Mouse (Mus musculus) kidney, postnatal 14 days (tissue): ENCODE data around the gene Gprc6a.

ENCODE experiments used
- DNase-seq: peaks from one replicate; pipeline ENCODE4 v3.0.0; 2022; ENCODE audit warnings: mixed read lengths

Gene Gprc6a

DNA sequence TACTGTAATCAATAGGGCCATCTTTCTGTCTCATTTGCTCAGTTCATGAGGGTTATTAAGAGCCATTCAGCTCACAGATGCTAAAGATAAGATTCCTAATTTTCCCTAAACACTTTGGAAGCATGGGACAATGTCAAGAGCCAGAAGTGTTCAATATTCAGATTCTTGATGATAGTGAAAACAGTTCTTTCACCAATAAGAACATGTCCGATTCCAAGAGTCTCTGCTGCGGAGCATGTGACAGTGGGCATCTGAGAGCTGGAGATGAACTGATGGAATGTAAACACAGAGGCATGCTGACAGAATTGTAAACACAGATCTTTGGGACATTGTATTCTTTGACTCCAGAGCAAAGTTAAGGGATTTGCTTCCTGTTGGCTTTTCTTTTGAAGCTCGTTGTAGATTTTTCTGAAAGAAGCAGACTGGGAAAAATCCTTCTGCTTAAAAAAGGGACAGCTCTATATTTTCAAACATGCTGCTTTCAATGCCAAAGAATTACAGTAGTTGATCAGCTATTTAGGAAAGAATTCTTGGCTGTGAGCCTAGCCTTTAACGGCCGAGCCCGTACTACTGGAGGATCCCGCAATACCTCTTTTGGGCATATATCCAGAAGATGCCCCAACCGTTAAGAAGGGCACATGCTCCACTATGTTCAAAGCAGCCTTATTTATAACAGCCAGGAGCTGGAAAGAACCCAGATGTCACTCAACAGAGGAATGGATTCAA lies at the start of gene Gprc6a:
TSS of gene Gprc6a (minus strand) at position 51 of the 726 bp plus-strand sequence.
- no peak for DNase-seq

- DNase-seq: no peak
Measured at GRCm38 (mm10) chr10:51678251-51678639, 47.0 kb upstream of the Gprc6a start.

- DNase-seq: peak; percentile 5
Measured at GRCm38 (mm10) chr10:51677548-51678250, 46.4 kb upstream of the Gprc6a start, which contains the start of gene Rfx6. Rfx6 (plus strand) TSS chr10:51677756.

DNA sequence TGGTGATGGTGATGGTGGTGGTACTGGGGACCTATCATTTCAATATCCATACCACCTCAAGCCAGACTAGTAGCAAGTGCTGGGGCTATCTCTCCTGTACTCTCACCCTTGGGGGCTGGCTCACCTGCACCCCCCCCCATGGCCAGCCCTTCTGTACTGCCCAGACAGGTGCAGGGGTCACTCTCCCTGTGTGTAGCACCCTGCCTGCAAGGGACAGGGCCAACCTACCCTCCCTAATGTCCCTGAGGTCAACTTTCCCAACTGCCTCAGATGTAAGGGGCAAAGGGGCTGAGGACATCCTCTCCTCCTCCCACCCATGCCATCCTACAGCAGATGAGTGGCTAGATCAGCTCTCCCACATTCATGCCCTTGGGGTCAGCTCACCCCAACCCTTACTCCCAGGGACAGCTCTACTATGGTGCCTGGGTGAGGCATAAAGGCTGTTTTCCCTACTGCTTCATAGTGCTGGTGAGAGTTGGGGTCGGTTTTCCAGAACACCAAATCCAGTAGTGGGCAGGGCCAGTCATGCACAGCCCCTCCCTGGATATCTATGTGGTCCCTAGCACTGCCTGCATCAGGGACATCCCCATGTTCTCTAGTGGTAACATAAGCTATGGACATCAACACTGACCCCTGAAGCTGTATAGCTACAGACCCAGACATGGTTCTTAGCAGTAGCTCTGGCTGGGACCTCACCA lies 41.0 kb upstream of the Gprc6a start:
- no peak for DNase-seq

GRCm38 (mm10) chr10:51671583-51671982 lies 40.3 kb upstream of the Gprc6a start:
- no peak for DNase-seq

DNA sequence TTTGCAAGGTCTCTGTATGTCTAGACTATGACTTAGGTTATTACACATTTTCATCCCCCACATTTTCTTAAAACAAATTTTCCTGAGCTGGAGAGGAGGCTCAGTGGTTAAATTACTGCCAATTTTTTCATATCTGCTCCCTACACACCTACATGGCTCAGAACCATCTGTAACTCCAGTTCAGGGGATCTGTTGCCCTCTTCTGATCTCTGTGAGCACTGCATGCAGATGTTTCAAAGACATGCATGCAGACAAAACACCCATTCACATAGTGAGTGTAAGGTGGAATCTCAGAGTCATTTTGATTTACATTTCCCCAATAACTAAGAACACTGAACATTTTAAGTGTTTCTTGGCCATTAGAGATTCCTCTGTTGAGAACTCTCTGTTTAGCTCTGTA lies 38.1 kb upstream of the Gprc6a start:
- DNase-seq: no peak

- DNase-seq: no peak
Measured at GRCm38 (mm10) chr10:51657324-51657723, 26.1 kb upstream of the Gprc6a start.

DNA sequence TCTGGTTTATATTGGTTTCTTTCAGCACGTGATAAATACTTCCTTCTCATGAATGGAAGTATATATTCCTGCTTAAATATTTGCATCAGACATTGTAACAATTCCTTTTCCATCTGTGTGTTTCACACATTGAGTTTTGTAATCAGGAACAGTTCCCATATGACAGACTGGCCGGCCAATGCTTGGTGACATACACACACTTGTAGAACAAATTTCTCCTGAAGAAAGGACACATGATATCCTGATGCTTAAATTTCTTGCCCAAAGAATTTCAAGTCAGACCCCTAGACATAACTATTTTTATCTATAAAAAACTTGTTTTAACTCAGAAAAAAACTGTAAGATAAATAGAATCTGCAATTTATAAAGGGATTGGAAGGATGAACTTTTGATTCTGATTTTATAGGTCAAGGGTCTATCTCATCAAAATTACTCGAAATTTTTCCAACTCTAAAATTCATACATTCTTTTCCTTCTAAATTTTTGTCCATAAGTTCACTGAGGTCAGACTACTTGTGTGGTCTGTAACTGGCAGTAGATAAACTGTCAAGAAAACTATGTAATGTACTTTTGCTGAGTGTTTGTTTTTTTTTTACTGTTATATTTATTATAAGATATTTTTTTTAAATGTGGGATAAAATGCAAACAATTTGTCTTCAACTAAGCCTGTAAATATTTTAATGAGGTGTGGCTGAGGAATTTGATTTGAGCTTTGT lies 18.4 kb upstream of the Gprc6a start:
- no peak for DNase-seq

- DNase-seq: no peak
Measured at GRCm38 (mm10) chr10:51621193-51621592, 10.1 kb downstream of the Gprc6a start.

- no peak for DNase-seq
Measured at GRCm38 (mm10) chr10:51620126-51620525, 11.1 kb downstream of the Gprc6a start.

GRCm38 (mm10) chr10:51618538-51618937 lies 12.7 kb downstream of the Gprc6a start:
- no peak for DNase-seq

DNA sequence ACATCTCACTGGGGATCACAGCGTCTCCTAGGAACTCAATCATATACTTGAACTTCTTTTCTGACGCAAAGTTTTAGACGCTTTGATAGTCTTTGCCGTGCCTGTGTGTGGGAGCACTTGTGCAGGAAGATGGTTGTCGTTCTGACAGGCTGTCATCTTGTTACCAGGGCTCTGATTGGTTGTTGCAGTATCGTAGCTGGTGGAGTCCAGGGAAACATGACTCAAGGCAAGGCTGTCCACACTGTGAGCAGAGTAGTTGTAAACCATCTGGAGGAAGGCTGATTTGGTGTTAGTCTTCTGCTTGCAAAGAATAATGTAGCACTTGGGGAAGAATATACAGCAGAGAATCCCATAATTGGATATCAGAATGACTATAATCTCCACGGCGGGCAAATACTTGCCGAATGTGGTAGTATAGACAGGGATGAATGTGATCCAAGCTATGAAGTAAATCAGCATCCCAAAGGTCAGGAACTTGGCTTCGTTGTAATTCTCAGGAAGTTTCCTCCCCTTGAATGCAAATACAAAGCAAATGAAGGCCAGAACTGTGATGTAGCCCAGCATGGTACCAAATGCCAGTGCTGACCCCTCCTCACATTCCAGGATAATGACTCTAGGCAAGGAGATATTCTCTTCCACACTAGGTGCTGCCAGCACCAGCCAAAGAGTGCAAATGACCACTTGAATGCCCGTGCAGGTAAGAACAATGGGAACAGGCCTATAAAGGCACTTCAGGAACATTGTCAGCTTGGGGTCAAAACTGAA lies 16.3 kb downstream of the Gprc6a start:
- no peak for DNase-seq

- no peak for DNase-seq
Measured at GRCm38 (mm10) chr10:51613421-51613820, 17.8 kb downstream of the Gprc6a start.

- no peak for DNase-seq
Measured at GRCm38 (mm10) chr10:51611969-51612682, 19.1 kb downstream of the Gprc6a start.

GRCm38 (mm10) chr10:51609741-51610425 lies 21.4 kb downstream of the Gprc6a start:
- DNase-seq: no peak

DNA sequence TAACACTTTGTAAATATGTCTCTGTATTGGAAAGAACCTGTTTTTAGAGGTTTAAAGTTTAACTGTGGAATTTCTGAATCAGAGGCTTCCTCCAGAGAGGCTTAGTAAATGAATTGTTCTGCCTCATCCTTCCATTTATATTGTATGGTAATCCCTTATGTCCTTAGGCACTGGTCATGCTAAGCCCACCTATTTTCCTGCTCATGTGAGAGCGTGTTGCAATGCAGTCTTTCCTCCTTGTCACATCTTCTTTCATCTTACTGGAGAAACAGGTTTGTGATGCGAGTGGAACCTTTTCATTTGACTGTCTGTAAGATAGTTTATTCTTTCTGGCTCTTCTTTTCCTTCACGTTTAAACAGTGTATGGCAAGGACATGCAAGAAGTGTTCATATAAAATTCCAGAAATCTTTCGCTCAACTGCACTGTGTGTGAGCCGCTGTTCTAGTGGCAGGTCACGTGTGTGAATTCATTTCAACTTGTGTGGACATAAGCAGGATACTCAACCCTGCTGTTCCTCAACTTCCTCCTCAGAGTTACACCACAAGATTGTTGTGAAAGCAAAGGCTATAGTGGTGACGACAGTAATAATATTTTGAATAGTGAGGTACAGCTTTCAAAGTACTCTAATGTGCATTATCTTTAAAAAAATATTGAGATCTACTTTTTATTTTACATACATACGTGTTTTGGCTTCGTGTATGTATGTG lies 34.2 kb downstream of the Gprc6a start:
- no peak for DNase-seq

GRCm38 (mm10) chr10:51595001-51595931 lies 36.0 kb downstream of the Gprc6a start:
- peak; percentile 16 for DNase-seq

DNA sequence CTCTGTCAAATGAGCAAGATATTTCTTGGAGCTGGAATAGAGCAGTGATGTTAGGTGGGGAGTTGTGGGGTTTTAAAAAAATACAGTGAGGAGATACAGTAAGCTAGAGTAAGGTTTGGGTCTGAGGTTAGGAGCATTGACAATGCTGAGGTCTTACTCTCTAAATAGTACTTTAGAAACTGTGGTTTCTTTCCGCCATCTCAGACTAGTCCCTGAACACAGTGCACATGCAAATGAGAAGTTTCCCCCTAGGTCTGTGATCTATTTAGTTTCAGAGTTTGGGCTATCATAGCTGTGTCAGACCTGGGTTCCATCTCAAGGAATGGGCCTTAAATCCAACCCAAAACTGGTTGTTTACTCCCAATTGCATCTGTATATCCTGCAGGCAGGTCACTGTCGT lies 39.7 kb downstream of the Gprc6a start:
- no peak for DNase-seq

- DNase-seq: no peak
Measured at GRCm38 (mm10) chr10:51590139-51590574, 41.1 kb downstream of the Gprc6a start, which contains the start of gene Fam162b. Fam162b (minus strand) TSS chr10:51590517.
